Mouse (Mus musculus) kidney, adult 2 months (tissue): ENCODE measurements around the gene Rbfox3. TPM values are rescaled to one million over a fixed set of nuclear protein-coding genes. Genes with fewer than 3 reads are reported as not detected.

Source experiments
- DNase-seq: peaks from one replicate; pipeline ENCODE4 v3.0.0; 2021
- H3K27ac ChIP-seq: fragments of 200-500 bp; 2 replicates; pipeline ENCODE4 v1.5.1; 2012; ENCODE audit warnings: low read depth, low read length, control low read depth, inconsistent platforms; ENCODE audit not compliant: insufficient read depth
- H3K27me3 ChIP-seq: fragments of 200-500 bp; replicated peaks from 2 replicates; pipeline ENCODE4 v1.6.1; 2012; ENCODE audit warnings: mild to moderate bottlenecking, moderate library complexity, low read length, inconsistent platforms; ENCODE audit not compliant: control insufficient read depth, insufficient read depth
- H3K36me3 ChIP-seq: fragments of 200-500 bp; 2 replicates; pipeline ENCODE4 v1.6.1; 2012; ENCODE audit warnings: mild to moderate bottlenecking, moderate library complexity, low read length, inconsistent platforms; ENCODE audit not compliant: control insufficient read depth, insufficient read depth
- H3K4me1 ChIP-seq: fragments of 200-500 bp; 2 replicates; pipeline ENCODE4 v1.6.1; 2011; ENCODE audit warnings: low read length; ENCODE audit not compliant: control insufficient read depth, insufficient read depth
- H3K4me3 ChIP-seq: fragments of 200-500 bp; 2 replicates; pipeline ENCODE4 v1.5.1; 2011; ENCODE audit warnings: mild to moderate bottlenecking, low read depth, low read length, control low read depth; ENCODE audit not compliant: insufficient read depth
- CTCF ChIP-seq: fragments of 200-500 bp; conservative IDR thresholded peaks from 2 replicates; pipeline ENCODE4 v1.5.1; 2011; ENCODE audit warnings: low read depth, mild to moderate bottlenecking, control low read depth, low read length, moderate library complexity, mixed read lengths; ENCODE audit not compliant: insufficient read depth, insufficient read length
- POLR2A ChIP-seq: fragments of 200-500 bp; IDR thresholded peaks from one replicate; pipeline ENCODE4 v1.6.1; 2011; ENCODE audit warnings: low read depth, low read length, control low read depth
- WGBS: fragments of 180-500 bp; shearing (Covaris S2); methylation state at CpG from one replicate; pipeline ENCODE4 v1.1.7; 2018; 5-methylcytosine and 5-hydroxymethylcytosine counted together
- polyA plus RNA-seq: library from polyadenylated mRNA; depleted of rRNA; stranded (reverse); fragments of >200 nt; gene quantifications from 2 replicates; pipeline ENCODE4 v1.2.3, GENCODE M21; 2012

Gene Rbfox3
- polyA plus RNA-seq, 1 experiment = 0.27 TPM

GRCm38 (mm10) chr11:118488191-118488906 is 423.0 kb downstream of the Rbfox3 start:
- no peak overlapping the region for H3K4me3 ChIP-seq
- 61% methylated on average over 8 of the region's 8 CpGs for WGBS
- H3K4me1 ChIP-seq = no peaks in the 10 kb centered on the region
- H3K27ac ChIP-seq = no peak overlapping the region
- H3K36me3 ChIP-seq = no peaks in the 10 kb centered on the region
- TF ChIP-seq CTCF (no peak; the same call in 1 of the 2 replicates), POLR2A (no peak)
- H3K27me3 ChIP-seq = no peaks in the 10 kb centered on the region
- DNase-seq = no peak

DNA sequence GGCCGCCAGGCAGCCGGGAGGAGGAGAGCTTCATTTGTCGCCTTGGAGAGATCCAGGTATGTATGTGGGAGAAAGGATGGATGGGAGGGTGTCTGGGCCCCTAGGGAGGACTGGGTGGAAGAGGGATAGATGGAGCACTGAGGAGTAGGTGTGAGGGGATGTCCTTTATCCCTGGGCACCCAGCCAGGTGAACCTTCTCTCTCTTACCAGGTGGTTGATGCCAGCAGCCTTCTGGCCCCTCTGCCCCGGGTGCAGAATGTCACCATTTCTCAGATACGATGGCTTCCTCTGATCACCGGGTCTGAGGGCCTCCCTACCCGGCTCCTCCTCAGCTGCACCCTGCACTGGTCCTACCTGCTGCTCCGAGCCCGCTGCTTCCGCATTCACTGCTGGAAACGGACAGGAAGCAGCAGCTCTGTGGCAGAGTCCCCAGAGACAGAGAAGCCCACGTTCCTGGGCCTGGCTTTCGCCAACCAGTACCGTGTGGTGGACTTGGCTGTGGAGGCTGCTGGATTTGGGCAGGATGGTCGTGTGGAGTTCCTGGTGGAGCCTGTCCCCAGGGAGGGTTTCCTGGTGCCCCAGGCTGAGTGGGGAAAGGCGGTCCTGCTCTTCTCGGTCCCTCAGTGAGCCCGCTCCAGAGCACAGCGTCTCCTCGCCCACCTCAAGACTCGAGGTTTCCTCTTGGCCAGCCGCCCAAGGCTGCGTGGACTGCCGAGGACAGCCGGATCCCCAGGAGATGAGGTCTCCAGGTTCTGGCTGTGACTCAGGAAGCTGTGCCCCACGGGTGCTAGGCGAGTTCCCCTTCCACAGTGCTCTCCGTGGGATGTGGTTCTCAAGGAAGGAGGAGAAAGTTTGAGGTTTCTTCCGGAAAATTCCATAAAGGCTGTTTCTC is 424.3 kb downstream of the Rbfox3 start:
- H3K27ac ChIP-seq = no peak overlapping the region
- no peaks in the 10 kb centered on the region for H3K27me3 ChIP-seq
- TF ChIP-seq POLR2A = no peak
- no peak for TF ChIP-seq CTCF
- 67% methylated on average over 29 of the region's 29 CpGs for WGBS
- no peaks in the 10 kb centered on the region for H3K4me1 ChIP-seq
- no peaks in the 10 kb centered on the region for H3K36me3 ChIP-seq
- H3K4me3 ChIP-seq = no peak overlapping the region
- no peak for DNase-seq

- Histone ChIP-seq H3K27me3 (no peaks in the 10 kb centered on the region), H3K4me1 (no peaks in the 10 kb centered on the region), H3K4me3 (no peak overlapping the region), H3K27ac (no peak overlapping the region), H3K36me3 (no peaks in the 10 kb centered on the region)
- DNase-seq = no peak
- 93% methylated on average over 6 of the region's 6 CpGs for WGBS
- TF ChIP-seq POLR2A = no peak
- TF ChIP-seq CTCF = no peak
Measured at GRCm38 (mm10) chr11:118486281-118486680, 425.1 kb downstream of the Rbfox3 start.

GRCm38 (mm10) chr11:118485780-118486179 is 425.6 kb downstream of the Rbfox3 start:
- no peak for TF ChIP-seq POLR2A
- no peak for TF ChIP-seq CTCF
- DNase-seq = no peak
- no peaks in the 10 kb centered on the region for H3K36me3 ChIP-seq
- no peak overlapping the region for H3K27ac ChIP-seq
- no peaks in the 10 kb centered on the region for H3K4me1 ChIP-seq
- 96% methylated on average over 3 of the region's 3 CpGs for WGBS
- H3K27me3 ChIP-seq = no peaks in the 10 kb centered on the region
- H3K4me3 ChIP-seq = no peak overlapping the region

DNA sequence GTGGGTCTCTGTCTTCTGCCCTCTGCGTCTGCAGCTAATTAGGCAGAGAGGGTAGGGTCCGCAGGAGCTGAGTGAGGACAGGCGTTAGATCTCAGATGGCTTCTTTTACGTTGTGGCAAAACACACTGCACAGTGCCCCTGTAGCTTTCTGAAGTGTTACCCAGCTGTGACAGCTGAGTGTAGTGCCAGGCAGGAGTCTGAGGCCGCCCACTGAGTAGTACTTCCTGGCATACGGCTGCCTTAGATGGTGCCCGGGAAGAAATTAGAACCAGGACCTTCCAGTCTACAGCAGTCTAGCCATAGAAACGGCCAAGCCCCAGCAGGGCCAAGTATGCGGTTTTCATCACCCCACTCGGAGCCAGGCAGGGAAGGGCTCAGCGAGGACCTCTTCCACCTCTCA is 426.1 kb downstream of the Rbfox3 start:
- DNase-seq = no peak
- no peaks in the 10 kb centered on the region for H3K4me1 ChIP-seq
- 88% methylated on average over 11 of the region's 11 CpGs for WGBS
- H3K27ac ChIP-seq = no peak overlapping the region
- no peaks in the 10 kb centered on the region for H3K36me3 ChIP-seq
- TF ChIP-seq POLR2A (no peak), CTCF (no peak)
- H3K27me3 ChIP-seq = no peaks in the 10 kb centered on the region
- H3K4me3 ChIP-seq = no peak overlapping the region

DNA sequence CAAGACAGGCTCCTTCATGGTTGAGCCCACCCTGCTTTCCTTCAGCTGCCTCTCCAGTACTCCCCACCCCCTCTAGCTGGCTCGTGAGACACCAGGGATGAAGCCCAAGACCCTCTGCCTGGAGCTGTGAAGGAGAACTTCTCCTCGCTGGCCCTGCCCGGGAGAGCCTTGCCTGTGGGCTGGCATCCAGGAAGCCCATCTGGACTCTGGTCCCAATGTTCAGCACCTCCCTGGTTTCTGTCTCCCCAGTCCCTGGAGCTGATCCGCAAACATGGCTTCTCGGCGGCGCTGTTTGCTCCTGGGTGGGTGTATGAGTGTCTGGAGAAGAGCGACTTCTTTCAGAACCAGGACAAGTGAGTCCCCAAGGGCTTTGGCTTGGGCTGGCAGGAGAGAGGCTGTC is 427.2 kb downstream of the Rbfox3 start:
- no peaks in the 10 kb centered on the region for H3K4me1 ChIP-seq
- no peak overlapping the region for H3K4me3 ChIP-seq
- WGBS = 90% methylated on average over 8 of the region's 8 CpGs
- no peaks in the 10 kb centered on the region for H3K36me3 ChIP-seq
- H3K27me3 ChIP-seq = no peaks in the 10 kb centered on the region
- TF ChIP-seq CTCF (no peak), POLR2A (no peak)
- H3K27ac ChIP-seq = no peak overlapping the region
- no peak for DNase-seq

DNA sequence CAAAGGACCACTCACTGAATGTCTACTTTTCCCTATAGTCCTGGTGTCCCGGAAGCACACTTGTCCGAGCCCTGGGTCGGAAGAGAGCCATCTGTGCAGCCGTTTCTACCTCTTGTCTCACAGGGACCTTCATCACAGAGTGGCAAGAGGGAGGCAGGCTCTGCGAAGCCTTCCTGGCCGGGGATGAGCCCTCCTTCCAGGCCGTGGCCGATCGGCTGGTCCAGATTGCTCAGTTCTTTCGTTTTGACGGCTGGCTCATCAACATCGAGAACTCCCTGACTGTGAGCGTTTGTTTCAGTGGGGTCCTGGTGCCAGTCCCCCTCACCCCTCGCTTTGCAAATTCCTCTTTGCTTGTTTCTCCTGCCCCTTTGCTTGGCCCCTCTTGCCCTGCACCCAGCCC is 429.6 kb downstream of the Rbfox3 start:
- no peaks in the 10 kb centered on the region for H3K36me3 ChIP-seq
- TF ChIP-seq CTCF = no peak
- TF ChIP-seq POLR2A = no peak
- no peaks in the 10 kb centered on the region for H3K27me3 ChIP-seq
- WGBS = 86% methylated on average over 14 of the region's 14 CpGs
- H3K4me1 ChIP-seq = peaks cover 4% of the 10 kb centered on the region; the same call in 1 of the 2 replicates
- H3K4me3 ChIP-seq = no peak overlapping the region
- no peak for DNase-seq
- no peak overlapping the region for H3K27ac ChIP-seq
